Mouse (Mus musculus) lung, postnatal 25 days (tissue): ENCODE measurements at regions not wholly inside any gene's neighbourhood (a gene's known extent, or its start where the extent isn't known, plus 50 kb on each side); places are given as distances from the start of the nearest gene placed in this dataset.
"Not testable (repeated sequence)": the region's sequence is repeated elsewhere in the genome, so short reads cannot be mapped to it uniquely, and the experiment has no call there.

Experiments used
- DNase-seq: peaks from one replicate; pipeline ENCODE4 v3.0.0; 2022; ENCODE audit warnings: low spot score

DNA sequence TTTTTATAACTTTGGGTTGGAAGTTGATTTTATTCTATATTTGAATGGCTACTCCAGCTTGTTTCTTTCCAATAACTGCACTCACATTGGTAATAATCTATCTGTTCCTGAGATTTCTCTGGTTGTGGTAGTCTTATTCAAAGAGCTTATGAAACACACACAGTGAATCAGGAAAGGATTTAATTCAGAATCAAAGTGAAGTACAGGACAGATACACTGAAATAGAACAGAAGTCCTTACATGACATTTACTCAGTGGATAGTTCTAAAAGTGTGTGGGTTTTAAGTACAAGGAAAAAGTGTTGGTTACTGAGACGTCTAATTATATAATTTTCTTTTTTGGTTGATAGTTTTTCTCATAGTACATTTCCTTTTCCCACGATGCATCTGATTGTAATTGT lies 859.7 kb downstream of the Rpia start:
- no peak for DNase-seq

DNA sequence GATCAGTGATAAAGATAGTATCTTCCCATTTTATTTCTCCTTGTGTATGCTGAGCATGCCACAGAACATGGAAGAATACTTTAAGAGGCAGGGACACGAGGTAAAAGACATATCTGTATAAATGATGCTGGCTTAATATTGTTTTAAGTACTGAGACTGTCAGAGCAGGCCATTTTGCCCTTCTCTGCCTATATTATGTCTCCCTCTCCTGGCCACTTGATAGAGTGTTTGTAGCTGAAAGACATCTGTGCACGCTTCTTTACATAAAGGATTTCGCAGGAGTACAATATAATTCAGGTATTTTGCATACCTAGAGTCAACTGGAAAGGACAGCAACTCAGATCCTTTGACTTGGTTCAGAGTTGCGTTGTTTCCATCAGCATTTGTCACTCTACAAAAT lies 877.3 kb downstream of the Rpia start:
- DNase-seq: no peak

DNA sequence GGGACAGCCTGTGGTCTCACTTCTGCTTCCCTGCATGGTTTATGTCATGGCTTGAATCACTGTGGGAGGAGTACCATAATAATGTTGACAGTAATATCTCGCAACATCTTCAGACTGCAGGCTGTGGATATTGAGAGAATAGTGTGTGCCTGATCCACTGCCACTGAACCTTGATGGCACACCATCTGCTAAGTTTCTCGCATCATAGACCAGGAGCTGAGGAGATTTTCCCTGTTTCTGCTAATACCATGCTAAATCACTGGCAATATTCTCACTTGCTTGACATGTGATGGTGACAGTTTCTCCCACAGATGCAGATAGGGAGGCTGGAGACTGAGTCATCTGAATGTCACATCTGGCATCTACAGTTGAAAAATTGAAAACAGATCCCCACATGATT lies 912.7 kb downstream of the Rpia start:
- no peak for DNase-seq

DNA sequence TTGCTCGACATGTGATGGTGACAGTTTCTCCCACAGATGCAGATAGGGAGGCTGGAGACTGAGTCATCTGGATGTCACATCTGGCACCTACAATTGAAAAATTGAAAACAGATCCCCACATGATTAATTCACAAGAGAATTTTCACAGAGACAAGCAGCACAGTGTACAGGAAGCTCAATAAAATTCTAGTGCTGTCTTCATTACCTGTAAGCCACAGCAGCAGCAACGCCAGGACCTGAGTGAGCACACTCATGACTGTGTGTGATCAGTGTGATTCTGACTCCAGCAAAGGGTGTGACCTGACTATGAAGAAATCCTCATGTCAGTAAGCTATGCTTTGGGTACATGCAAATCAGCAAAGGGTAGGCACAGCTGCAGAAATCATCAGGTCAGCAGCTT lies 933.4 kb downstream of the Rpia start:
- not testable (repeated sequence) for DNase-seq

DNA sequence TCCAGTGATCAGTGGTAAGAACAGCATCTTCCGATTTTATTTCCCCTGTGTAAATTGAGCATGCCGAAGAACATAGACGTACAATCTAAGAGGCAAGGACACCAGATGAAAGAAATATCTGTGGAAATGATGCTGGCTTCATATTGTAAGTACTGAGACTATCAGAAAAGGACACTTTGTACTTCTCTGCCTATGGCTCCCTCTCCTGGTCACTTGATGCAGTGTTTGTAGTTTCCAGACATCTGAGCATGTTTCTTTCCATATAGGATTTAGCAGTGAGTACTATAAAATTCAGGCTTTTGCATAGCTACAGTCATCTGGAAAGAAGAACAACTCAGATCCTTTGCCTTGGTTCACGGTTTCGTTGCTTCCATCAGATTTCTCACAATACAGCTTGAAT lies 963.4 kb downstream of the Rpia start:
- DNase-seq: not testable (repeated sequence)

DNA sequence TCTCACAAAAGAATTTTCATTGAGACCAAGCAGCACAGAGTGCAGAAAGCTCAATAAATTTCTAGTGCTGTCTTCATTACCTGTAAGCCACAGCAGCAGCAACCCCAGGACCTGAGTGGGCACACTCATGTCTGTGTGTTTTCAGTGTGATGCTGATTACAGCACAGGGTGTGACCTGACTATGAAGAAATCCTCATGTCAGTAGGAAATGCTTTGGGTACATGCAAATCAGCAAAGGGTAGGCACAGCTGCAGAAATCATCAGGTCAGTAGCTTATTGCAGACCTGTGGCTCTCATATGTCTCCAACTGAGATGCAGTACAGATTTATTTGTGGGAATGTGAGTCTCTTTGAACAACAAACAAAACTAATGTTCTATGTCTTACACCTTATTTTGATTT lies 977.1 kb downstream of the Rpia start:
- DNase-seq: peak; percentile 1

DNA sequence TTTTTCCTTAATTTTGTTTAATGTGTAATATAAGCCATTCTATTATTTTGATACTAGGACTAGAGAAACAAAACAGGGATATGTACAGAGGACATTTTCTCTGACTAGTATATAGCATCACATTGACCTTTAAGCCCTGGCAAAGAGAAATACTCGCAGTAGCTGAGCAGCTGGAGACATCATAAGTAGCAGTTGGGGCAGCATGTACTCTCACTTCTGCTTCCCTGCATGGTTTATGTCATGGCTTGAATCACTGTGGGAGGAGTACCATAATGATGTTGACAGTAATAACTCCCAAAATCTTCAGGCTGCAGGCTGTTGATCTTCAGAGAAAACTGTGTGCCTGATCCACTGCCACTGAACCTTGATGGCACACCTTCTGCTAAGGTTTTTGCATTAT lies 977.7 kb downstream of the Rpia start:
- not testable (repeated sequence) for DNase-seq

DNA sequence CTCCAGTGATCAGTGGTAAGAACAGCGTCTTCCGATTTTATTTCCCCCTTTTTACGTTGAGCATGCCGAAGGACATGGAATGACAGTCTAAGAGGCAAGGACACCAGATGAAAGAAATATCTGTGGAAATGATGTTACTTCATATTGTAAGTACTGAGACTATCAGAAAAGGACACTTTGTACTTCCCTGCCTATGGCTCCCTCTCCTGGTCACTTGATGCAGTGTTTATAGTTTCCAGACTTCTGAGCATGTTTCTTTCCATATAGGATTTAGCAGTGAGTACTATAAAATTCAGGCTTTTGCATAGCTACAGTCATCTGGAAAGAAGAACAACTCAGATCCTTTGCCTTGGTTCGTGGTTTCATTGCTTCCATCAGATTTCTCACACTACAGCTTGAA lies 1011.7 kb downstream of the Rpia start:
- not testable (repeated sequence) for DNase-seq

DNA sequence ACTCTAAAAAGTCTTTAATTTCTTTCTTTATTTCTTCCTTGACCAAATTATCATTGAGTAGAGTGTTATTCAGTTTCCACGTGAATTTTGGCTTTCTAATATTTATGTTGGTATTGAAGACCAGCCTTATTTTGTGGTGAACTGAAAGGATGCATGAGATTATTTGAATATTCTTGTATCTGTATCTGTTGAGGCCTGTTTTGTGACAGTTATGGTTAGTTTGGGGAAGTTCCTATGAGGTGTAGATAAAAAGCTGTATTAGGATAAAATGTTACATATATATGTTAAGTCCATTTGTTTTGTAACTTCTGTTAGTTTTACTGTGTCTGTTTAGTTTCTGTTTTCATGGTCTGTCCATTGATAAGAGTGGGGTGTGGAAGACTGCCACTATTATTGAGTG lies 1014.7 kb downstream of the Rpia start:
- DNase-seq: not testable (repeated sequence)

DNA sequence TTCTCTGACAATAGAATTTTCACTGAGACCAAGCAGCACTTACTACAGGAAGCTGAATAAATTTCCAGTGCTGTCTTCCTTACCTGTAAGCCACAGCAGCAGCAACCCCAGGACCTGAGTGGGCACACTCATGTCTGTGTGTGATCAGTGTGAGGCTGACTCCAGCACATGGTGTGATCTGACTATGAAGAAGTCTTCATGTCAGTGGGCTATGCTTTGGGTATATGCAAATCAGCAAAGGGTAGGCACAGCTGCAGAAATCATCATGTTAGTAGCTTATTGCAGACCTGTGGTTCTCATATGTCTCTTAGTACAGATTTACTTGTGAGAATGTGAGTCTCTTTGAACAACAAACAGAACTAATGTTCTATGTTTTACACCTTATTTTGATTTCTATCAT lies 1027.2 kb downstream of the Rpia start:
- no peak for DNase-seq

DNA sequence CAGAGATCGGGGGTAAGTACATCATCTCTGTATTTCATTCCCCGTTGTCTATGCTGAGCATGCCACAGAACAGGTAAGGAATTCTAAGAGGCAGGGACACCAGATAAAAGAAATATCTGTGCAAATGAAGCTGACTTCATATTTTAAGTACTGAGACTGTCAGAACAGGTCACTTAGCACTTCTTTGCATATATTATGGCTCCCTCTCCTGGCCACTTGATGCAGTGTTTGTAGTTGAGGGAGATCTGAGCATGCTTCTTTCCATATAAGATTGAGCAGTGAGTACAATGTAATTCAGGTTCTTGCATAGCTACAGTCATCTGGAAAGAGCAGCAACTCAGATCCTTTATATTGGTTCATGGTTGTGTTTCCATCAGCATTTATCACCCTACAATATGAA lies 1033.4 kb downstream of the Rpia start:
- no peak for DNase-seq

DNA sequence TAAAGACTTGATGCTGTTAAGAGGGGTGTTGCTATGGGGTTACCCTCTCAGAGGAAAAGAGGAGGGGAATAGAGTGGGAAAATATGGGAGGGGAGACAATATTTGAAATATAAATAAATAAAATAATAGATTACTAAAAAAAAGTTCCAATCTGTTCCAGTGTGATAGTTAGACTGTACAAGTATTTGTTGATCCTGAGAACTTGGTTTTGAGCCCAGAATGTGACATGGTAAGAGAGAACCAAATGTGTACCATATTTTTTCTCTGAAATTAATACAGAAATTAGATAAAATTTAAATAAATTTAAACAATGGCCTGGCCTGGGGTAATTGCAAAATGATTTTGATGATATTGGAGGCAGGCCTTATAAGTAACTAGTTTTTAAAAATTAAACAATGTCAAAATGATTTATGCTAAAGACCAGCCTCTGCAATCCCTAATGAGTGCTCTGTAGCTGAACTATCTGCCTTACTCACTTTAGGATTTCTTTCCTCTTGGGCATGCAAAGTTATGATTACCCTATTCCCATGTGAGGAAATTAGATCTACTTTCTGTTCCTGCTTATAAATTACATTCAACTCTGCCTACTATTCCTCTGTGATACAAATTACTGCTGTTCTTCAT lies 1052.9 kb downstream of the Rpia start:
- DNase-seq: no peak

DNA sequence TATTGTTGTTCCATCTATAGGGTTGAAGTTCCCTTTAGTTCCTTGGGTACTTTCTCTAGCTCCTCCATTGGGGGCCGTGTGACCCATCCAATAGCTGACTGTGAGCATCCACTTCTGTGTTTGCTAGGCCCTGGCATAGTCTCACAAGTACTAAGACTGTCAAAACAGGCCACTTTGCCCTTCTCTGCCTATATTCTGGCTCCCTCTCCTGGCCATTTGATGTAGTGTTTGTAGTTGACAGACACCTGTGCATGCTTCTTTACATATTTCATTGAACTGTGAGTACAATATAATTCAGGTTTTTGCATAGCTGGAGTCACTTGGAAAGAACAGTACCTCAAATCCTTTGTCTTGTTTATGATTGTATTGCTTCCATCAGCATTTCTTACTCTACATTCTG lies 1059.2 kb downstream of the Rpia start:
- DNase-seq: not testable (repeated sequence)

DNA sequence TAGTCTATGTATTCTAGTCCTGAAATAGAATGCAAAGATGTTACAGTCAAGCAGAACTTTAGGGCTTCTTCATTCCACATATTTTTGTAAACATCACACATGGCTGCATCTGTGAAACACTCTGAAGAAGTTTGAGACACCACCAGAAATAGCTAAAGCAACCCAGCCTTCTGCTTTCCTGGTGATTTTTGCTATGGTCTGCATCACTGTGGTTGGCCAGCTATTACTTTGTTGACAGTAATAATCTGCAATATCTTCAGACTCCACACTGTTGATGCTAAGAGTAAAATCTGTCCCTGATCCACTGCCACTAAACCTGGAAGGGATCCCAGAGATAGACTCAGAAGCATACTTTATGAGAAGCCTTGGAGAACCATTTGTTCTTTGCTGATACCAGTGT lies 1065.7 kb downstream of the Rpia start:
- DNase-seq: no peak

DNA sequence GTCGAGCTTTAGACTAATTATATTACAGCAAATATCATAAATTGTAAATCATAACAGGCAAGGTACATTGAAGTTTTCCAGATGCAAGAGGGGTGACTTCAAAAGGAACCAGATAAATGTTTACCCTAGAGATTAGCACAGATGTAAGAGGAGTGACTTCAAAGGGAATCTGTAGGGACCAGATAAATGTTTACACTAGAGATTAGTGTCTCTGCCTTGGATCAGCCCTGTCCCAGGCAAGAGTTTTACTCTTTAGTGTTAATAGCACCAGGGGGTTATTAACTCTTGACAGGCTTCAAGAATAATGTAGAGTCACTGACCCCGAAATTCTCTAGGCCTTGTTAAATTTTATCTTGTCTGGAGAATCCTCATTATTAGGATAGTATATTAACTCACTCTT lies 1089.2 kb downstream of the Rpia start:
- not testable (repeated sequence) for DNase-seq

DNA sequence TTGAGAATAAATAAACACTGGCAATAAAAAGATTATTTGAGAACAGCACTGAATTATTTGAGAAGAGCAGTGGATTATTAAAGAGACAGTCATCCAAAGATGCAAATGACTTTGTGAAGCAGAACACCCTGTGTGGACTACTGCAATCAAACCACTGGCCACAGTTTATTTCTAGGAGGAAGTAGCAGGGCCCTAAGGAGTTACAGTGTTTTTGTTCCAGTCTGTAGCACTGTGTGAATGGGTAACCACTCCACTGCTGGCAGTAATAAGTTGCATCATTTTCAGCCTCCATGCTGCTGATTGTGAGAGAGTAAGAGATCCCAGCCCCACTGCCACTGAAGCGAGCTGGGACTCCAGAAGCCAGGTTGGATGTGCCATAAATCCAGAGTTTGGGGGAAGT lies 1110.9 kb downstream of the Rpia start:
- no peak for DNase-seq

DNA sequence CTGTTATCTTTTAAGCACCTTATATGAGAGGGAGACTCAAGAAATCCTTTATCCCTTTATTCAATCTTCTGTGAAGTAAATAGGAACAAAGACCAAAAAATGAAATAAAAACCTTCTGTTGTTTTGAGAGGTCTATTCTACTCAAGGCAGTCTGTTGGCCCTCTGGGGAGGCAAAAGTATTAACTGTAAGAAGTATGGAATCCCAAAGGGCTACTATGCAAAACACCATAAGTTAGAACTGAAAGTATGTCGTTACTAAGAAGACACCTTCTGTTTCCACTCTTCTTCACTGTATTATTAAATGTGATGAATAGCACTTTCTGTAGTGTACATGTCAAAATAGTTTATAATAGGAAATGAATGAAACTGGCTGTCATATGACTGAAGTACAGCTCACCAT lies 1129.6 kb downstream of the Rpia start:
- not testable (repeated sequence) for DNase-seq
